Mouse (Mus musculus) liver, embryonic 16.5 days (tissue): ENCODE results near the gene Rapgef4. TPM values are rescaled to one million over a fixed set of nuclear protein-coding genes. Genes with fewer than 3 reads are reported as not detected.

Source experiments
- ATAC-seq: fragments of 200-750 bp; cut with Nextera tagmentation; 2 replicates; pipeline ENCODE4 v1.8.0; 2017; ENCODE audit warnings: low read depth, mild to moderate bottlenecking, moderate number of reproducible peaks, moderate library complexity
- H3K27ac ChIP-seq: fragments of 300-500 bp; sonication (generic); 2 replicates; pipeline ENCODE4 v1.5.1; 2014; ENCODE audit warnings: mild to moderate bottlenecking, low read length
- H3K27me3 ChIP-seq: fragments of 300-500 bp; sonication (generic); 2 replicates; pipeline ENCODE4 v1.6.1; 2014; ENCODE audit warnings: low read depth, low read length, mixed read lengths; ENCODE audit not compliant: control insufficient read depth, insufficient read depth
- H3K36me3 ChIP-seq: fragments of 300-500 bp; sonication (generic); 2 replicates; pipeline ENCODE4 v1.6.1; 2014; ENCODE audit warnings: mild to moderate bottlenecking; ENCODE audit not compliant: control insufficient read depth, insufficient read depth
- H3K4me1 ChIP-seq: fragments of 300-500 bp; sonication (generic); 2 replicates; pipeline ENCODE4 v1.6.1; 2014; ENCODE audit warnings: low read depth, low read length, mixed read lengths; ENCODE audit not compliant: control insufficient read depth
- H3K4me2 ChIP-seq: fragments of 300-500 bp; sonication (generic); 2 replicates; pipeline ENCODE4 v1.6.1; 2014; ENCODE audit warnings: low read depth, low read length, mixed read lengths
- H3K4me3 ChIP-seq: fragments of 300-500 bp; sonication (generic); 2 replicates; pipeline ENCODE4 v1.5.1; 2014; ENCODE audit warnings: low read depth, mild to moderate bottlenecking, low read length
- H3K9ac ChIP-seq: fragments of 300-500 bp; sonication (generic); 2 replicates; pipeline ENCODE4 v1.6.1; 2014; ENCODE audit warnings: low read depth, low read length
- H3K9me3 ChIP-seq: fragments of 300-500 bp; sonication (generic); replicated peaks from 2 replicates; pipeline ENCODE4 v1.6.1; 2016; ENCODE audit warnings: low read length; ENCODE audit not compliant: control insufficient read depth
- WGBS: fragments of 180-500 bp; shearing (Covaris S2); extraction: QIAGEN DNeasy Blood & Tissue Kit; methylation state at CpG from one replicate; pipeline ENCODE4 v1.1.7; 2014; ENCODE audit not compliant: insufficient replicate concordance; 5-methylcytosine and 5-hydroxymethylcytosine counted together
- polyA plus RNA-seq: library from polyadenylated mRNA; unstranded; fragments of >200 nt; fragmentation: Nextera tagmentation; extraction: Ambion mirVana; gene quantifications from 2 replicates; pipeline ENCODE4 v1.2.1, GENCODE M21; 2015

Gene Rapgef4
- 7.0 and 7.8 TPM in 2 replicates for polyA plus RNA-seq

DNA sequence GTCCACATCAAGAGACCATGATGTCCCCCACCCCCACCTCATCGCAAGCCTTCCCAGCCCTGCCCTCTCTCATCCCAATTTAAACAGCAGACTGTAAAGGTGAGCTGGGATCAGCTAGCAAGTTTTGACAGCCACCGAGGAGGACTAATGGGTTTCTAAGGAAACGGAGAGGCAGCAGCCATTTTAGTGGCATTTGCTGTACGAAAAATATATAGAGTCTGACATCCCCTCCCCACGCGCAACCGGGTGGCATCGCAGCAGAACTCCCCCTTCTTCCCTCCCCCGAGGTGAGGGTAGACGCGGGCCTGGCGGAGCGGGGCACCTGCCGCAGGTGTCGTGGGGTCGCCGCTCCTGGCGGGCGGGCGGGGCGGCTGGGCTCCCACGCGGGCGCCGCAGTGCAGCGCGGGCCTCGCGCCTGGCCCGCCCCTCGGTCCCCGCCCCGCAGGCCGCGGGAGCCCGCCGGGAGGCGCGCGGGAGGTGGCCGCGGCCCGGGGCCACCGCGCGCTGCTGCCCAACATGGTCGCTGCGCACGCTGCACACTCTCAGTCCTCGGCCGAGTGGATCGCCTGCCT, at the start of gene Rapgef4:
Gene Rapgef4, plus strand, starts transcription at position 470 of the 572 bp plus-strand sequence.
- peaks cover 15% of the 10 kb centered on the region for H3K27me3 ChIP-seq
- no peak within 1 kb of the TSS for H3K27ac ChIP-seq
- no peaks in the 10 kb centered on the region; the same call in 1 of the 2 replicates for H3K4me1 ChIP-seq
- H3K9ac ChIP-seq = 0 out of 2 replicates have a peak within 1 kb of the TSS, but pooled peaks have one; percentile 28
- no peak for ATAC-seq
- H3K36me3 ChIP-seq = no peaks in the 10 kb centered on the region
- no peaks in the 10 kb centered on the region for H3K9me3 ChIP-seq
- H3K4me3 ChIP-seq = peak within 1 kb of the TSS; percentile 53
- peak within 1 kb of the TSS; percentile 66 for H3K4me2 ChIP-seq
- WGBS = 3% methylated on average over 35 of the region's 52 CpGs

DNA sequence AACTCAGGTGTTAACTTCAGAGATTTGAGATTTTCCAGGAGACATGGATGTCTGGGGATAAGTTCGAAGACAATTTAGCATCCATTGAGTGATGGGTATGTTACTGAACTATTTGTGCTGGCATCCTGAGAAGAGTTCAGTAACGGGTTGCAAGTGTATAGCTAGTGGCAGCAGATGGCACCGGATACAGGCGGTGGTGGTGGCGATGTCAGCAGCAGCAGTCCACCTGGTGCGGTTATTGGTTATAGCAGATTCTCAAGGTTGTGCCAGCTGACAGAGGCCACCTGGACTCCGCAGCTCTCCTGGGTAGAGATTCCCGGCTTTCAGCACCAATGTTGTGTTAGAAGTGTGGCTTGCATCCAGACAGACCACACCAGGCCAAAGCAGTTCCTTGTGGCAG, 47.0 kb upstream of the Rapgef4 start:
- Histone ChIP-seq H3K27ac (no peak overlapping the region), H3K4me2 (no peak overlapping the region), H3K9me3 (no peaks in the 10 kb centered on the region), H3K4me3 (no peak overlapping the region), H3K36me3 (no peaks in the 10 kb centered on the region), H3K9ac (no peak overlapping the region), H3K4me1 (no peaks in the 10 kb centered on the region), H3K27me3 (no peaks in the 10 kb centered on the region)
- WGBS = 75% methylated on average over 8 of the region's 8 CpGs
- no peak for ATAC-seq

DNA sequence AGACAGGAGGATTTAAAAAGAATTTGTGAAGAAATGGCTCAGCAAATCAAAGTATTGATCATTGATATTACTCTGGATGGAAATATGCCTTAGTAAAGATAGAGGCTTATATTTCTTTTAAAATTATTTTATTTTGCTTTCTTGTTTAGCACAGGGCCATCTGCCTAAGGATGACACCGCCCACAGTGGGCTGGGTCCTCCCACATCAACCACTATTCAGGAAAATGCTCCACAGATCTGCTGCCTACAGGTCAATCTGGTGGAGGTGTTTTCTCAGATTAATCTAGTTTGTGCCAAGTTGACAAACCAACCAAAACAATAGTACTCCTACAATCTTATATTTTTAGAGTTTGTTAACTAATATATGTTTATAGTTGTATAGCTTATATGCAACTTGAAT, 44.3 kb upstream of the Rapgef4 start:
- ATAC-seq = no peak
- H3K4me2 ChIP-seq = no peak overlapping the region
- no peaks in the 10 kb centered on the region for H3K9me3 ChIP-seq
- H3K9ac ChIP-seq = no peak overlapping the region
- no peaks in the 10 kb centered on the region for H3K4me1 ChIP-seq
- H3K27ac ChIP-seq = no peak overlapping the region
- H3K27me3 ChIP-seq = no peaks in the 10 kb centered on the region
- no peak overlapping the region for H3K4me3 ChIP-seq
- WGBS = 70% methylated on average over 1 of the region's 1 CpGs
- no peaks in the 10 kb centered on the region for H3K36me3 ChIP-seq

DNA sequence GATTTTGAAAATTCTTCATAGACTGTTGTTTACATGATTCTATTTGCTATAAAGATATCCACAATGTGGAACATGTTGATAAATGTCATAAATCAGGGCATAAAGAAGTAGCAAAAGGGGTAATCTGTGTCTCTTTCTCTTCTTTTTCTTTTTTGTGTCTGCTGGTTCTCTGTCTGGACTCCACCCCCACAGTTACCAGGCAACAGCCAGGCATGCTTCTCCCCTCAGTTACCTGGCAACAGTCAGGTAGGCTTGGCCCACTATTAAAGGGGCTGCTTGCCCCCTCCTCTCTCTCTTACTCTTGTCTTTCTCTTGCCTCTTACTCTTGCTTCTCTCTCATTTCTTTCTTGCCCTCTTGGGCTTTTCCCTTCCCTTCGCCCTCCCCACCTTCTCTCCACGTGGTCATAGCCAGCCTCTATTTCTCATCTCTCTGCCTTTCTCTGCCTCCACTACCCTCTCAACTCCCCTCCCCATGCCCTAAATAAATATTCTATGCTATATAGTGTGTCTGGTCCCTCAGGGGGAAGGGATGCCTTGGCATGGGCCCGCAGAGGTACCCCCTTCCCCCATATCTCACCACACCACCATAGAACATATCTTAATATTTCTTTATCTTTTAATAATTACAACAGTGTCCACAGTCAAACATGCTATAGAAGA, 43.3 kb upstream of the Rapgef4 start:
- WGBS = 67% methylated on average over 3 of the region's 3 CpGs
- Histone ChIP-seq H3K36me3 (no peaks in the 10 kb centered on the region), H3K4me2 (no peak overlapping the region), H3K9ac (no peak overlapping the region), H3K4me1 (no peaks in the 10 kb centered on the region), H3K9me3 (no peaks in the 10 kb centered on the region), H3K27me3 (no peaks in the 10 kb centered on the region), H3K4me3 (no peak overlapping the region), H3K27ac (no peak overlapping the region)
- ATAC-seq = no peak

DNA sequence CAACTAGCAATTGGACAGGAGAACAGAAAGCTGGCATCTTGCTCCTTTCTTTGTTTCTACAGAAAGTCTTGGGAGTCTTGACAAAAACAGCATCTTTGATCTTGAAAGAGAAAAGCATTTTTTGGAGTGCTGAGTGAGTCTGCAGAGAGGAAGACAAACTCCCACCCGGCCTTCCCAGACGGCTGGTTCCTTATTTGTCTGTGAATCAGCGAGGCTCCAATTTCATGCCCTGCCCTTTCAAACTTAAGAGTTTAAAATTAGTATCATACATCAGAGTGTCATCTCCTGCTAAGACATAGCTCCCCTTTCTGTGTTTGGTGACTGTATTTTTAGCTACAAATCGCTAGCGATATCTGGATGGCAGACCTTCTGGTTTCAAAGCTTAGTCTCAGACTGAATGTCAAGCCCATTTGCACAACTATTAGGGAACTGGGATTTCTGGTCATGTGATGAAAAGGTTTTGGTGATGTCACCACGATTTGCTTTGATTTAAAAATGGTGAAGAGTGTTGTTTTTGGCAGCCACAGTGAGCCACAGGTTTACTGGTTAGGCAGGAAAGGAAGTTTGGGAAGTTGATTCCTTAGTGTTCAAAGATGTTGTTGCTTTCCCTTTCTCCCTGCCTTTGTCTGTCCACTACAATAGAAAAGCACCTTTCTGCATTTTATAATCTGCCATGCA, 42.2 kb upstream of the Rapgef4 start:
- Histone ChIP-seq H3K9me3 (no peaks in the 10 kb centered on the region), H3K4me3 (no peak overlapping the region), H3K4me1 (no peaks in the 10 kb centered on the region), H3K36me3 (no peaks in the 10 kb centered on the region), H3K27me3 (no peaks in the 10 kb centered on the region), H3K4me2 (no peak overlapping the region), H3K9ac (no peak overlapping the region), H3K27ac (no peak overlapping the region)
- WGBS = 50% methylated on average over 6 of the region's 6 CpGs
- no peak for ATAC-seq

DNA sequence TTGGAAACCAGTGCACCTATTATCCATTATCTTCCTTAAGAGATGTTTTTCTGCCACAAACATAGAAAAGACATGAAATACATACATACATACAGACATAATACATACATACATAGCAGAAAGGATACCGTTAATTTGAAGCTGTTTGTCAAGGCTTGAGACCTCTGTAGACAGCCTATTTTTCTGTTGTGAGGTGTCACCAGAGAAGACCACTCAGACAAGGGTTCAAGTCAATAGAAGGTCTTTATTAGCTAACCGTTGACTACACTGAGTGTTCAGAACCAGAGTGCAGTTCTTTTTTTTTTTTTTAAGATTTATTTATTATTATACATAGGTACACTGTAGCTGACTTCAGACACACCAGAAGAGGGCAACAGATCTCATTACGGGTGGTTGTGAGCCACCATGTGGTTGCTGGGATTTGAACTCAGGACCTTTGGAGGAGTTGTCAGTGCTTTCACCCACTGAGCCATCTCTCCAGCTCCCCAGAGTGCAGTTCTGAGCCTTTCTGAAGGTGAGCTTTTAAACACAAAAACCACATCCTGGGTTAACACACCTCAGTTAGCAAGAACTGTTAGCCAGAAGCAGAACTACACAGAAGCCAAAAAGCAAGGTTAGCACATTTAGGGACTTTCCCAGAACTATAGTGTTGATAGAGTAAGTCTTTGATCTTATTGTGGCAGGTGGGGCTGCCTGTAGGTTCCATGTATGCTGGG, 39.9 kb upstream of the Rapgef4 start:
- Histone ChIP-seq H3K36me3 (no peaks in the 10 kb centered on the region), H3K4me2 (no peak overlapping the region), H3K4me1 (no peaks in the 10 kb centered on the region), H3K27ac (no peak overlapping the region), H3K9me3 (no peaks in the 10 kb centered on the region), H3K27me3 (no peaks in the 10 kb centered on the region), H3K9ac (no peak overlapping the region), H3K4me3 (no peak overlapping the region)
- WGBS = 60% methylated on average over 3 of the region's 3 CpGs
- no peak for ATAC-seq

DNA sequence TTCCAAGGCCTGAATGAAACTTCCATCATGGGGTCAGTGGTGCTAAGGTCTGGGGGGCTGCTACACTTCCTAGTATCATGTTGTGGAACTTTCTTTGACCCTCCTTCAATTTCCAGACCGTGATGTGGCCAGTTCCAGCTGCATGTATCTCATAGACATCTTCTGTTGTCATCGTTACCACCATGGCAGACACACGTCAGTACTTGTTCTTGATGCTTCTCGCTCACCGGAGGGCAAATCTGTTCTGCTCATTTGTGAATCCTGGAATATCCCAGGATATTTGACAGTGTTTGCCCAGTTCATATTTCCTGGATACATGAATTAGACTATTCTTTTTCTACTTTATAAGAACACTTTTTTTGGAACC, 39.3 kb upstream of the Rapgef4 start:
- Histone ChIP-seq H3K4me3 (no peak overlapping the region), H3K9ac (no peak overlapping the region), H3K36me3 (no peaks in the 10 kb centered on the region), H3K9me3 (no peaks in the 10 kb centered on the region), H3K4me2 (no peak overlapping the region), H3K27ac (no peak overlapping the region), H3K27me3 (no peaks in the 10 kb centered on the region), H3K4me1 (no peaks in the 10 kb centered on the region)
- WGBS = 67% methylated on average over 5 of the region's 5 CpGs
- ATAC-seq = no peak

DNA sequence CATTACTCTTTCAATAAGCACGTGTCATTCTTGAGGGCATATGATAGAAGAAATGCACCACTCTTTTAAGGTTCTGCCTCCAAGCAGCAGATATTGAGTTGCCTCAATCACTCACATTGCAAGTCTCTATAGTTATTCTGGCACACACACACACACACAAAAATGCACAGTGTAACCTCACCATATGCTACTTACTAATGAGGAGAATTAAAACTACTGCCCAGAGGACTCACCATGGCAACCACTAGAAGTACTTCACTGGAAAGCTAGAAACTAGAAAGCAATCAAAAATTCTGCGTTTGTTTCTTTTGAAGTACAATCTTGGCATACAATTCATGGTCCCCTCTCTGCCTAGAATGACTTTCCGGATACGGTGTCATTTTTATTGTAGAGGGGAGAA, 29.8 kb upstream of the Rapgef4 start:
- no peaks in the 10 kb centered on the region for H3K4me1 ChIP-seq
- no peak for ATAC-seq
- no peaks in the 10 kb centered on the region for H3K36me3 ChIP-seq
- no peak overlapping the region for H3K4me3 ChIP-seq
- WGBS = 64% methylated on average over 4 of the region's 4 CpGs
- no peaks in the 10 kb centered on the region for H3K27me3 ChIP-seq
- H3K9me3 ChIP-seq = no peaks in the 10 kb centered on the region
- no peak overlapping the region for H3K4me2 ChIP-seq
- H3K27ac ChIP-seq = no peak overlapping the region
- no peak overlapping the region for H3K9ac ChIP-seq

DNA sequence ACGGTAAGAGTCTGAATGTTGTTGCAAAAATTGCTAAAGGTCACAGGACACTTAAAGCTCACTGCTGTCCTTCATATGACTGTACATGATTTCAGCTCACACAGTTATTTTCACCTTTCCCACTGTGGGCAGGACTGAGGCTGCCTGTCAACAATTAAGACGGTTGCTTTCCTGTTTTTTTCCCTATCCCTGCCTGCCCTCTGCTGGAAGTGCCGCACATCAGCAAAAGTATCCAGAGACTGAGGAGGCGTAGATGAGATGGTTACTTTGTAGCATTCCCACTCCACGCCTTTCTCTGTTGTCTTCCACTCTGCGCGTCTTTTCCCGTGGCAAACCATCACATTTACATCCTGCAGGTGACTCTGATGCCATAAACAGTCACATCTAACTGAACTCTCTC, 25.4 kb upstream of the Rapgef4 start:
- no peak overlapping the region for H3K4me3 ChIP-seq
- no peaks in the 10 kb centered on the region for H3K27me3 ChIP-seq
- no peaks in the 10 kb centered on the region for H3K36me3 ChIP-seq
- no peaks in the 10 kb centered on the region for H3K4me1 ChIP-seq
- no peak overlapping the region for H3K4me2 ChIP-seq
- H3K9me3 ChIP-seq = no peaks in the 10 kb centered on the region
- no peak for ATAC-seq
- 16% methylated on average over 8 of the region's 8 CpGs for WGBS
- no peak overlapping the region for H3K27ac ChIP-seq
- H3K9ac ChIP-seq = no peak overlapping the region
